Mouse (Mus musculus) lung, postnatal 25 days (tissue): Measurements from ENCODE around the gene Tas2r140.

Experiments
- DNase-seq: peaks from one replicate; pipeline ENCODE4 v3.0.0; 2022; ENCODE audit warnings: low spot score

Gene Tas2r140

DNA sequence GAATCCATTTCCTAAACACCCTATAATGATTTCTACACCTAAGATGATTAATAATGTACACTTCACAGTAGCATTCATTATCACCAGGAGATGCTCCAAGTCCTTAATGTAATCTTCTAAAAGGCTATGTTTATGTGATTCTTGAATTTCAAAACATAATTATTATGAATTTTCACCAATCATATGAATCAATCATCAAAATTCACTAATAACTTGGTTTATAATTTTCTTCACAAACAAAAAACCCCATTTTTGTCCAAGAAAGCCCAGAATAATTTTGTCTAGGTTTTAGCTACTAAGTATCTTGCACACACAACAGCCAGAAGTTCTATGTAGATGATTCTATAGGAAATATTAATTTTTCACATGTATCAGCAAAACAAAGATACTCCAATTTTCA is at the start of gene Tas2r140:
Tas2r140 (minus strand) TSS at position 101 of the 400 bp plus-strand sequence.
- no peak for DNase-seq

DNA sequence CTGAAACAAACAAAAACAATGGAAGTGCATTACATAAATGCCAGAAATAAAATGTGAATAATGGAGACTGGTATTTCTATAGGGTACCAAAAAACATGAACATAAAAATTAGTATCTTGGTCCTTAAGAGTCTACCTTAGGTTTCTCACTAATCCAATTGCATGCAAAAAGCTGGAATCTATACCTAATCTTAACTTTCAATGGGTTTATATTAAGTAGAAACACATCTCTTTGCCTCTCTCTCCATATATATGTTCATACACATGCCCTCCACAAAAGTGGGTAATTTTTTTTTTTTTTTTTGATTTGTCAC is 48.9 kb upstream of the Tas2r140 start, which contains the start of gene Smim10l1:
Smim10l1 (plus strand) TSS at position 301 of the 313 bp plus-strand sequence.
- no peak for DNase-seq

DNA sequence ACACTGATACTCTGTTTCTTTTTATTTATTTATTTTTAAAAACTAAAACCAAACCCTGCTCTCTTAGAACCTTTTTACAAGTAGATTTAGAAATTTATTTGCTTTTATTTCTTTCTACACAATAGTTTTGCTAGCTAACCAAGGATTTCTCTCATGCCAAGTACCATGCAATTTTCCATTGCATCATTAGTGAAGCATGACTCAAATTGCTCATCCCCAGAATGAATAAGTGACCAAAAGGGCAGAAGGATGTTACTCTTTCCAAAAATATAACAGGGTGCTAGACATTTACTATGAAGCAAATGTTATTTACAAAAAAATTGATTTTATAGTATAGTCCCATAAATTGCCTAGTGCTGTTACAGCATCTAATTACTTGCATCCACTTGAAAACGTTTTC is 46.8 kb upstream of the Tas2r140 start:
- DNase-seq, result no peak

DNA sequence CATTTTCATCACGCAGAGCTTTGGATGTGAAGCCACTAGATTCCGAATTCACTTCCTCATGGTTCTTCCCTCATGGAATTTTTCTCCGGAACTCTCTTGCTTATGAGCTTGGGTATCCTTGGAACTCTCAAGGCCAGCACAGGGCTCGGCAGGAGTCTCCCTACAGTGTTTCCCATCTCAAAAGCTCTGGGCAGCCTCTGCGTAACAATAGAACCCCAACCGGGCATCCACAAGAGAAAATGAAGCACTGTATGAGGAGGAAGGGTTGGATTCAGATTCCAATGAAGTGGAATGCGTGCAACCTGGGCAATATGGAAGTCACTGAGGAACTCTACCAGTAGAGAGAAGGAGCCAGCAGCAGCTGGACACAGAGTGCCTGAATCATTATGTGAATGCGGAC is 36.6 kb upstream of the Tas2r140 start:
- DNase-seq, result no peak

- DNase-seq, result no peak
Observed at GRCm38 (mm10) chr6:133037001-133037400, 18.6 kb downstream of the Tas2r140 start, which contains the start of gene Tas2r103. Gene Tas2r103 (minus strand): TSS chr6:133037101.
